8 mouse cellular contexts compared by ENCODE assay signal in genomic region chr5:113164448-113164847, GRCm38 (mm10). TPM values are rescaled to one million over a fixed set of nuclear protein-coding genes. Genes with fewer than 3 reads are reported as not detected.
DNase-seq lines count a peak whose midpoint lies in the region; ATAC-seq and TF ChIP-seq lines count a peak whose summit lies in the region.

No protein-coding gene starts in this region.

- intact Hi-C loops in heart, adult 2 months (cut with DNase I): no loop called here

- no peak for TF ChIP-seq CTCF in heart, adult 2 months (IDR thresholded peaks at IDR 0.05)
- TF ChIP-seq CTCF in testis, adult 2 months (IDR thresholded peaks at IDR 0.05; ENCODE audit: control insufficient read depth, insufficient read depth, insufficient replicate concordance, low read depth, low read length): no peak

- H3K36me3 ChIP-seq in heart, embryonic 11.5 days (ENCODE audit: control insufficient read depth, insufficient read depth, low read length): no peaks in the 10 kb centered on the region
- H3K36me3 ChIP-seq in heart, adult 2 months (ENCODE audit: control insufficient read depth, insufficient read depth, low read length): no peaks in the 10 kb centered on the region
- H3K36me3 ChIP-seq in testis, adult 2 months (ENCODE audit: control insufficient read depth, insufficient read depth, low read length): no peaks in the 10 kb centered on the region
- no peaks in the 10 kb centered on the region for H3K36me3 ChIP-seq in limb, embryonic 12.5 days
- H3K36me3 ChIP-seq in stomach, embryonic 16.5 days (ENCODE audit: control insufficient read depth, insufficient read depth, low read length): no peaks in the 10 kb centered on the region

- H3K9me3 ChIP-seq in heart, embryonic 11.5 days (replicated peaks; ENCODE audit: control insufficient read depth, low read length): no peaks in the 10 kb centered on the region
- no peaks in the 10 kb centered on the region for H3K9me3 ChIP-seq in limb, embryonic 12.5 days
- H3K9me3 ChIP-seq in stomach, embryonic 16.5 days (replicated peaks; ENCODE audit: control insufficient read depth, low read length): no peaks in the 10 kb centered on the region

- TF ChIP-seq EP300 in heart, adult 2 months (IDR thresholded peaks at IDR 0.05; ENCODE audit: insufficient read depth, low read depth, low read length): no peak

- no peak overlapping the region for H3K4me3 ChIP-seq in heart, embryonic 11.5 days (ENCODE audit: low read depth, low read length)
- no peak overlapping the region for H3K4me3 ChIP-seq in heart, adult 2 months
- peak overlapping the region; percentile 33 for H3K4me3 ChIP-seq in testis, adult 2 months (ENCODE audit: control insufficient read depth, low read depth, low read length)
- H3K4me3 ChIP-seq in limb, embryonic 12.5 days (replicated peaks): no peak overlapping the region
- H3K4me3 ChIP-seq in stomach, embryonic 16.5 days (replicated peaks; ENCODE audit: low read length): no peak overlapping the region

- 20% methylated on average over 9 of the region's 9 CpGs for WGBS in heart, embryonic 11.5 days (ENCODE audit: insufficient replicate concordance)
- 49% methylated on average over 9 of the region's 9 CpGs for WGBS in heart, adult 2 months
- 23% methylated on average over 9 of the region's 9 CpGs for WGBS in limb, embryonic 12.5 days
- WGBS in stomach, embryonic 16.5 days: 30% methylated on average over 9 of the region's 9 CpGs

- no peak for DNase-seq in heart, adult 2 months
- DNase-seq in testis, postnatal 14 days (ENCODE audit: low spot score): no peak
- DNase-seq in left cerebral cortex, adult 9 months (ENCODE audit: low spot score in 2 of 2): no peak
- no peak for DNase-seq in frontal cortex, postnatal 25 days (ENCODE audit: low spot score in 2 of 2)

- H3K79me2 ChIP-seq in heart, adult 2 months (replicated peaks; ENCODE audit: control insufficient read depth, insufficient read depth, low read length): no peaks in the 10 kb centered on the region

- H3K4me2 ChIP-seq in heart, embryonic 11.5 days: peak overlapping the region; percentile 48
- no peak overlapping the region for H3K4me2 ChIP-seq in limb, embryonic 12.5 days
- no peak overlapping the region for H3K4me2 ChIP-seq in stomach, embryonic 16.5 days (ENCODE audit: low read depth, low read length)

- H3K9ac ChIP-seq in heart, embryonic 11.5 days (ENCODE audit: low read depth, low read length): no peak overlapping the region
- H3K9ac ChIP-seq in heart, adult 2 months (ENCODE audit: low read depth, low read length): no peak overlapping the region
- no peak overlapping the region for H3K9ac ChIP-seq in limb, embryonic 12.5 days (replicated peaks)
- no peak overlapping the region for H3K9ac ChIP-seq in stomach, embryonic 16.5 days (ENCODE audit: low read length)

- peaks cover 54% of the 10 kb centered on the region for H3K4me1 ChIP-seq in heart, embryonic 11.5 days (ENCODE audit: control insufficient read depth, insufficient read depth, low read length)
- H3K4me1 ChIP-seq in heart, adult 2 months (ENCODE audit: control insufficient read depth, insufficient read depth, low read length): peaks cover 3% of the 10 kb centered on the region; the same call in 1 of the 2 replicates
- peaks cover 31% of the 10 kb centered on the region for H3K4me1 ChIP-seq in testis, adult 2 months (ENCODE audit: control insufficient read depth, insufficient read depth, low read length)
- H3K4me1 ChIP-seq in limb, embryonic 12.5 days (replicated peaks): peaks cover 29% of the 10 kb centered on the region
- H3K4me1 ChIP-seq in stomach, embryonic 16.5 days (ENCODE audit: control insufficient read depth, insufficient read depth, low read length): peaks cover 48% of the 10 kb centered on the region

- no peaks in the 10 kb centered on the region for H3K27me3 ChIP-seq in heart, embryonic 11.5 days (ENCODE audit: control insufficient read depth, insufficient read depth, low read length)
- H3K27me3 ChIP-seq in heart, adult 2 months (ENCODE audit: control insufficient read depth, insufficient read depth, low read length): no peaks in the 10 kb centered on the region
- H3K27me3 ChIP-seq in testis, adult 2 months (ENCODE audit: control insufficient read depth, insufficient read depth, low read length): no peaks in the 10 kb centered on the region
- peaks cover 17% of the 10 kb centered on the region for H3K27me3 ChIP-seq in limb, embryonic 12.5 days
- H3K27me3 ChIP-seq in stomach, embryonic 16.5 days (ENCODE audit: control insufficient read depth, insufficient read depth, low read length): no peaks in the 10 kb centered on the region

- TF ChIP-seq POLR2A in heart, adult 2 months (IDR thresholded peaks at IDR 0.05; ENCODE audit: insufficient read depth, low read depth, low read length): no peak
- TF ChIP-seq POLR2A in testis, adult 2 months (IDR thresholded peaks at IDR 0.05; ENCODE audit: control insufficient read depth, low read depth, low read length): no peak

- ATAC-seq in heart, embryonic 11.5 days (replicated peaks; ENCODE audit: insufficient number of reproducible peaks, low FRiP score, low TSS enrichment): peak; percentile 51
- ATAC-seq in limb, embryonic 12.5 days (ENCODE audit: insufficient number of reproducible peaks, insufficient read depth, low FRiP score, low TSS enrichment, low read depth): peak; percentile 41
- peak; percentile 49 for ATAC-seq in stomach, embryonic 16.5 days (ENCODE audit: insufficient read depth, low FRiP score)

- H3K27ac ChIP-seq in heart, embryonic 11.5 days (ENCODE audit: low read depth, low read length): no peak overlapping the region; the same call in 1 of the 2 replicates
- no peak overlapping the region for H3K27ac ChIP-seq in heart, adult 2 months
- no peak overlapping the region for H3K27ac ChIP-seq in testis, adult 2 months (ENCODE audit: control insufficient read depth, insufficient read depth, low read depth, low read length)
- no peak overlapping the region for H3K27ac ChIP-seq in limb, embryonic 12.5 days
- H3K27ac ChIP-seq in stomach, embryonic 16.5 days (ENCODE audit: low read length): no peak overlapping the region

RNA-seq across cellular contexts. Expression of gene 2900026A02Rik, which starts 56.6 kb away (rescaled TPM):
- 7.0 and 9.7 TPM in 2 replicates for polyA plus RNA-seq in heart, embryonic 11.5 days (2014; fragmentation: Nextera tagmentation; extraction: Ambion mirVana)
- 10 to 100 TPM; 19.2 to 21.4 TPM for total RNA-seq in heart, adult 2 months (2021)
- 18.0 and 24.5 TPM in 2 replicates for polyA plus RNA-seq in heart, adult 2 months (2012; rRNA removed)
- polyA plus RNA-seq in testis, adult 2 months (2012; rRNA removed): 2.1 and 2.2 TPM in 2 replicates
- polyA plus RNA-seq in limb, embryonic 12.5 days (2016; fragmentation: Nextera tagmentation; extraction: Ambion mirVana): 3.2 and 4.9 TPM in 2 replicates
- 14.9 TPM in 2 replicates for polyA plus RNA-seq in stomach, embryonic 16.5 days (2015; fragmentation: Nextera tagmentation; extraction: Ambion mirVana)
